Mouse (Mus musculus) NIH3T3 (cell line): Measurements from ENCODE around the gene Sult6b1.
A peak's percentile ranks its signal among the peaks of the same experiment; 100 is the strongest.

Experiments
- DNase-seq: peaks from one replicate; pipeline ENCODE4 v3.0.0-alpha.2; 2012; ENCODE audit warnings: low read depth

Sult6b1 gene

GRCm38 (mm10) chr17:78885286-78886065, 21.3 kb downstream of the Sult6b1 start:
- DNase-seq: no peak

DNA sequence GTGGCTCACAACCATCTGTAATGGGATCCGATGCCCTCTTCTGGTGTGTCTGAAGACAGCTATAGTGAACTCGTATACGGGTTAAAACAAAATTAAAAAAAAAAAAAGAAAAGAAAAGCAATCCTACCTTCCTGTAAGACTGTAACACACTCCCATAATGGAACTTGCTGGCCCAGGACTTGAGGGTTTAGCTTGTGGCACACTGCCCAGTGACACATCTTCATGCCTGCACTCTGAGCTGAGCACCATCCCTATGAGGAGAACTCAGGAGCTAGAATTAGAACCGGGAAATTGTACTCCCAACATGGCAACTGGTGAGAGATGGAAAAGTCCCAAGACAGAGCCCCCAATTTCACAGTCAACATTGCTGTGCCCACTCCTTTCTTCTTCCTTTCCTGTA, 23.5 kb downstream of the Sult6b1 start:
- DNase-seq: peak; percentile 60

- peak; percentile 96 for DNase-seq
Observed at GRCm38 (mm10) chr17:78882401-78883112, 24.2 kb downstream of the Sult6b1 start, which contains the start of gene Eif2ak2. Eif2ak2 (minus strand) TSS chr17:78882573.

- DNase-seq: peak; percentile 35
Observed at GRCm38 (mm10) chr17:78881878-78882304, 24.9 kb downstream of the Sult6b1 start.

GRCm38 (mm10) chr17:78873886-78874285, 32.9 kb downstream of the Sult6b1 start:
- DNase-seq: no peak

GRCm38 (mm10) chr17:78856243-78856642, 50.5 kb downstream of the Sult6b1 start:
- no peak for DNase-seq

DNA sequence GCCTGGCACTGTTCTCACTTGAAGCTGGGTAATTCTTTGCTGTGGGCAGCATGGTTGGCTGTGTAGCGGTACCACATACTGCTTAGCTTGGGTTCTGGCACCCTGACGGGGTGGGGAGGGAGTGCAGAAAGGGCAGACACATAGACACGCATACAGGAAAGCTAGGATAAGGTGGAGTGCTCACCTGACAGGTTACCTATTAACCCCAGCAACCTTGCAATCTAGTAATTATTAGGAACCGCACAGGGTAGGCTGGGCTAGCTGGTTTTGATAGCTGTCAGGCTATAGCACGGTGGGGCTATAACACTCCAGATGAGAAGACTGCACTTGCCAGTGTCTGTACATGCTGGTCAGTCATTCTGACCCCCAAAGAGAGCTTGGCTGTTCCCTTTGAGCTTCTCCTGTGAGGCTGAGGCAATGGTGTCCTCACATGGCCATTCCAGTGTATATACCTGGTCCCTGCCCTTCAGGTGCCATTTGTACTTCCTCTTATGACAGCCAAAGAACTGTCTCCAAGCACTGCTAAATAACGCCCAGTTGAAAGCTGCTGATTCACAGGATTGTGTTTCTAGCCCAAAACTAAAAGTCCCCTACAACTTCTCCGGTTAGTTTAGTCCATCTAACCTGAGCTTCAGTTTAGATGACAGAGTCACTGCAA, 64.4 kb downstream of the Sult6b1 start:
- no peak for DNase-seq

DNA sequence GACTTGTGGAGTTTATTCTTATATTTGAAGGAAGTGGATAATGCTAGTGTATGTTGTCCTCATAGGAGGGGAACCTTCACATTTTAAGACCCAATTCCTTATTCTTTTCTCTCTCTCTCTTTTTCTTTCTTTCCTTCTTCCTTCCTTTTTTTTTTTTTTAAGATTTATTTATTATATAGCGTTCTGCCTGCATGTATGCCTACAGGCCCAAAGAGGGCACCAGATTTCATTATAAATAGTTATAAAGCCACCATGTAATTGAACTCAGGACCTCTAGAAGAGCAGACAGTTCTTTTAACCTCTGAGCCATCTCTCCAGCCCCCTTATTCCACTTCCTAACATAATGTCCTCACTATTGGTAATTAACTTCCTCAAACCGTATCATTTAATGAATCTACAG, 70.7 kb downstream of the Sult6b1 start:
- DNase-seq: peak; percentile 61

GRCm38 (mm10) chr17:78834856-78835835, 71.6 kb downstream of the Sult6b1 start, which contains the start of the genes Heatr5b and Gpatch11:
Heatr5b (minus strand) TSS chr17:78835364.
Gpatch11 (plus strand) TSS chr17:78835567.
- peak; percentile 100 for DNase-seq
